Mouse (Mus musculus) liver, adult 2 months (tissue): ENCODE data around the gene Cfdp1. TPM values are rescaled to one million over a fixed set of nuclear protein-coding genes. Genes with fewer than 3 reads are reported as not detected.

Experiments
- DNase-seq: peaks from one replicate; pipeline ENCODE4 v3.0.0-alpha.2; 2011; ENCODE audit warnings: low read depth, low spot score; ENCODE audit errors: extremely low read depth
- H3K27ac ChIP-seq: fragments of 200-500 bp; replicated peaks from 2 replicates; pipeline ENCODE4 v1.5.1; 2012; ENCODE audit warnings: low read depth, mild to moderate bottlenecking, control low read depth, inconsistent platforms, low read length; ENCODE audit not compliant: insufficient read depth
- H3K27me3 ChIP-seq: fragments of 200-500 bp; 2 replicates; pipeline ENCODE4 v1.6.1; 2012; ENCODE audit warnings: mild to moderate bottlenecking, moderate library complexity, low read length, inconsistent platforms; ENCODE audit not compliant: control insufficient read depth, insufficient read depth
- H3K36me3 ChIP-seq: fragments of 200-500 bp; 2 replicates; pipeline ENCODE4 v1.6.1; 2012; ENCODE audit warnings: low read length, inconsistent platforms; ENCODE audit not compliant: control insufficient read depth, insufficient read depth
- H3K4me1 ChIP-seq: fragments of 200-500 bp; 2 replicates; pipeline ENCODE4 v1.6.1; 2011; ENCODE audit warnings: low read length; ENCODE audit not compliant: control insufficient read depth, insufficient read depth
- H3K4me3 ChIP-seq: fragments of 200-500 bp; 2 replicates; pipeline ENCODE4 v1.5.1; 2011; ENCODE audit warnings: low read depth, mild to moderate bottlenecking, control low read depth, low read length, moderate library complexity; ENCODE audit not compliant: insufficient read depth
- H3K79me2 ChIP-seq: fragments of 200-500 bp; 2 replicates; pipeline ENCODE4 v1.6.1; 2012; ENCODE audit warnings: inconsistent platforms, mild to moderate bottlenecking, low read length, moderate library complexity; ENCODE audit not compliant: control insufficient read depth, insufficient read depth
- H3K9ac ChIP-seq: fragments of 200-500 bp; 2 replicates; pipeline ENCODE4 v1.6.1; 2012; ENCODE audit warnings: low read depth, mild to moderate bottlenecking, control low read depth, inconsistent platforms, low read length
- CTCF ChIP-seq: fragments of 200-500 bp; IDR thresholded peaks from 2 replicates; pipeline ENCODE4 v1.5.1; 2011; ENCODE audit warnings: low read depth, low read length, control low read depth
- POLR2A ChIP-seq: fragments of 200-500 bp; IDR thresholded peaks from 2 replicates; pipeline ENCODE4 v1.6.1; 2011; ENCODE audit warnings: low read length, control low read depth; ENCODE audit not compliant: insufficient read depth; ENCODE audit errors: extremely low read depth
- WGBS: fragments of 180-500 bp; shearing (Covaris S2); methylation state at CpG from one replicate; pipeline ENCODE4 v1.1.7; 2018; 5-methylcytosine and 5-hydroxymethylcytosine counted together
- polyA plus RNA-seq: library from polyadenylated mRNA; depleted of rRNA; stranded (reverse); fragments of >200 nt; gene quantifications from 2 replicates; pipeline ENCODE4 v1.2.3, GENCODE M21; 2012
- total RNA-seq: library from RNA; depleted of rRNA; stranded (reverse); fragments of >200 nt; gene quantifications from 2 replicates; pipeline ENCODE4 v1.2.3, GENCODE M21; 2014

Gene Cfdp1
- total and polyA plus RNA-seq, 2 experiments, result 3.8 to 40.7 TPM

- TF ChIP-seq CTCF (no peak), POLR2A (no peak)
- no peak overlapping the region for H3K27ac ChIP-seq
- H3K79me2 ChIP-seq, result no peaks in the 10 kb centered on the region; the same call in 1 of the 2 replicates
- no peak overlapping the region for H3K9ac ChIP-seq
- no peak overlapping the region for H3K4me3 ChIP-seq
- no peaks in the 10 kb centered on the region for H3K36me3 ChIP-seq
- H3K27me3 ChIP-seq, result no peaks in the 10 kb centered on the region
- no peaks in the 10 kb centered on the region for H3K4me1 ChIP-seq
- no peak for DNase-seq
Measured at GRCm38 (mm10) chr8:111789639-111790038, 64.5 kb downstream of the Cfdp1 start.

GRCm38 (mm10) chr8:111789200-111789599 lies 64.9 kb downstream of the Cfdp1 start:
- TF ChIP-seq CTCF, result no peak
- no peak for TF ChIP-seq POLR2A
- H3K9ac ChIP-seq, result no peak overlapping the region
- H3K36me3 ChIP-seq, result no peaks in the 10 kb centered on the region
- WGBS, result 87% methylated on average over 4 of the region's 4 CpGs
- H3K27me3 ChIP-seq, result no peaks in the 10 kb centered on the region
- no peak for DNase-seq
- H3K79me2 ChIP-seq, result no peaks in the 10 kb centered on the region; the same call in 1 of the 2 replicates
- H3K4me3 ChIP-seq, result no peak overlapping the region
- peak overlapping the region; percentile 31; the same call in 1 of the 2 replicates for H3K27ac ChIP-seq
- H3K4me1 ChIP-seq, result no peaks in the 10 kb centered on the region

- Histone ChIP-seq H3K27me3 (no peaks in the 10 kb centered on the region), H3K36me3 (no peaks in the 10 kb centered on the region), H3K9ac (no peak overlapping the region), H3K4me1 (no peaks in the 10 kb centered on the region), H3K79me2 (no peaks in the 10 kb centered on the region; the same call in 1 of the 2 replicates), H3K4me3 (no peak overlapping the region), H3K27ac (no peak overlapping the region; the same call in 1 of the 2 replicates)
- TF ChIP-seq POLR2A, result no peak
- TF ChIP-seq CTCF, result no peak
- DNase-seq, result no peak
- 87% methylated on average over 3 of the region's 3 CpGs for WGBS
Measured at GRCm38 (mm10) chr8:111788497-111788896, 65.6 kb downstream of the Cfdp1 start.

DNA sequence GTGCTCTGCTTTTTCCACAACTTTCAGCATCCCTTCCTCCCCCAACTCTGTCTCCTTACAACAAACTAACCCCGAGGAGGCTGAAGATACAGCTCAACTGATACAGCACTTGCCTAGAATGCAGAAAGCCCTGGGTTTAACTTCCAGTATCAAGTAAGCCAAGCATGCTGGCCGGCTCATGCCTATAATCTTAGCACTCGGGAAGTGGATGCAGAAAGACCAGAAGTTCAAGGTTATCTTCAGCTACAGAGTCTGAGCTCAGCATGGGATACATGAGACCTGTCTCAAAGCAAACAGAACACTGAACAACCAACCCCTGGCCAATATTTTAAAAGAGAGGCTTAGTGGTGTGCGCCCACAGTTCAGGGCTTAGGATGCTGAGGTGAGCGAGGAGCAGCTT lies 66.0 kb downstream of the Cfdp1 start:
- DNase-seq, result no peak
- H3K79me2 ChIP-seq, result no peaks in the 10 kb centered on the region; the same call in 1 of the 2 replicates
- no peak overlapping the region; the same call in 1 of the 2 replicates for H3K27ac ChIP-seq
- no peaks in the 10 kb centered on the region for H3K27me3 ChIP-seq
- H3K36me3 ChIP-seq, result no peaks in the 10 kb centered on the region
- H3K4me3 ChIP-seq, result no peak overlapping the region
- no peak for TF ChIP-seq CTCF
- no peak for TF ChIP-seq POLR2A
- WGBS, result 64% methylated on average over 5 of the region's 5 CpGs
- no peaks in the 10 kb centered on the region for H3K4me1 ChIP-seq
- no peak overlapping the region for H3K9ac ChIP-seq

DNA sequence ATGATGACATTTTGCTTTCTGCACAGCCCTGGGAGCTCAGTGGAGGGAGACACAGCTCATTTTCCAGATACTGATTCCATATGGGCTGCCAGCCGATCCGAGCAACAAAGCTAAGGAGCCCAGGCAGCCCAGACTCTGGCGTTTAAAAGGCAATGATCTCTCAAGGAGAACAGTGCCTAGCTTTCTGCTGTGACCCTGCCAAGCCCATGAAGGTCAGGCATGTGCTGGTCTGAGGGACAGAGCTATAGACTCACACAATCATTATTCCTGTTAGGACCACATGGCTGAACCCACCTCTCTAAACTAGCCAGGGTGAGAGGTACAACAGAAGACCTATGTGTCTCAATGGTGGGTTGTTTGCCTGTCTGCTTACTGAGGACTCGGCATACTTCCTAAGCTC lies 66.4 kb downstream of the Cfdp1 start:
- Histone ChIP-seq H3K4me3 (no peak overlapping the region), H3K79me2 (no peaks in the 10 kb centered on the region; the same call in 1 of the 2 replicates), H3K27me3 (no peaks in the 10 kb centered on the region), H3K4me1 (peaks cover under 1% of the 10 kb centered on the region), H3K9ac (no peak overlapping the region), H3K27ac (no peak overlapping the region; the same call in 1 of the 2 replicates), H3K36me3 (no peaks in the 10 kb centered on the region)
- no peak for DNase-seq
- WGBS, result 78% methylated on average over 4 of the region's 4 CpGs
- TF ChIP-seq CTCF, result no peak
- no peak for TF ChIP-seq POLR2A

DNA sequence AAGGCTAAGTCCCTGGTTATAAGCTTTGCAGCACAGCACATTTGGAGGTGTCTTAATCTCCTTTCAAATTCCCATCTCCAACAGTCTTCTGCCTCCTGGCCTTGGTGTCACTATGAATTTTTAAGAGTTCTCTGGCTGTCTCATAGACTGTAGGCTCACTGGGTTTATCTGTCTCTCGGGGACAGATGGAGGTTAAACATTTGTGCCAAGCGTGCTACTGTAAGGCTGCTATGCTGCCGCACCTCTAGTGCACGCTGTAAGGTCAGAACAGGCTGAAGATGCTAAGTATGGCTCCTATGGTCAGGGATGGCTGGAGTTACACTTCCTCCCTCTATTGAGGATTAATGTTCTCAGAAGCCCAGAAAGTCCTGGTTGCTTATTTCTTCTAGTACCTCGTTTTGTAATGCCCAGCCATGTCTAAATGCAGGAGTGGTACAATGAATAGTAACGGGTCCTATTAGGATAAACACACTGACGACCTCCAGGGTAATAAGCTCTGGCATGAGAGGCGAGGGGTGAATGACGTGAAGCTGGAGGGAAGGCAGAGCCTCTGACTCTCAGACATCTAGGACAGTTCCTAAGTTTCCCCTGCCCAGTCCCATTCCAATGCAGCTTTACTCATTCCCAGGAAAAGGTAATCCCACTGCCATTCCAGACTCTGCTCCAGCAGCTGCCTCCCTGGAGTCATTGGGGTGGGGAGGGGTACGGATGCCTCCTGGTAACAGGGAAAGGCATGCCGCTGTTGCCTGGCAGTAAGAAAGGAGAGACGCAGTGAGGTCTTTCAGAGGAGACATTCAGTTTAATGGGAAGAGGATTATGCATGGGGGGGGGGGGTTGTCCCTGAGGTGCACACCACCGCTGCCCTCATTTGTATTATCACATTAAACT lies 67.1 kb downstream of the Cfdp1 start:
- Histone ChIP-seq H3K79me2 (no peaks in the 10 kb centered on the region; the same call in 1 of the 2 replicates), H3K27me3 (no peaks in the 10 kb centered on the region), H3K4me1 (peaks cover 7% of the 10 kb centered on the region), H3K9ac (no peak overlapping the region), H3K27ac (no peak overlapping the region), H3K4me3 (no peak overlapping the region), H3K36me3 (no peaks in the 10 kb centered on the region)
- 92% methylated on average over 13 of the region's 13 CpGs for WGBS
- no peak for DNase-seq
- no peak for TF ChIP-seq CTCF
- TF ChIP-seq POLR2A, result no peak
